Mouse (Mus musculus): ENCODE data around the gene Vav2.

Vav2 gene

DNA sequence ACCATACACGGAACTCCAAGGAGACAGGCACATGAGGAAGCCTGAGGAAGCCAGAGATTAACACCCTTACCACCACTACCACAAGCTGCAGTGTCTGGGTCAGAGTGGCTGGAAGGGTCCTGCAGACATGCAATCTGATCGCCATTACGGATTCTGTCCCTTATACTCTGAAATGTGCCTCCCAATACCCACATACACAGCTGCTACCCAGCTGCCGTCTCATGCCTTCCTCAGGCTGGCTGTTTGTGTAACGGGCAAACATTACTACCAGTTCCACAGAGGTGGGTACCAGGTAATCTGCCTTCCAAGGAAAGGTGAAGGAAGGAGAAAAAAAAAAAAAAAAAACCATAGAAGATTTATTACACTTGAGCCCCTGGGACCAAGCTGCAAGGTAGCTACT lies 110.7 kb downstream of the Vav2 start:
- no peak for DNase-seq (ENCODE audit: low spot score)

GRCm38 (mm10) chr2:27314269-27314668 lies 112.6 kb downstream of the Vav2 start:
- DNase-seq (ENCODE audit: low spot score) = no peak

- DNase-seq (ENCODE audit: low spot score) = no peak
Measured at GRCm38 (mm10) chr2:27312500-27312899, 114.3 kb downstream of the Vav2 start.

DNA sequence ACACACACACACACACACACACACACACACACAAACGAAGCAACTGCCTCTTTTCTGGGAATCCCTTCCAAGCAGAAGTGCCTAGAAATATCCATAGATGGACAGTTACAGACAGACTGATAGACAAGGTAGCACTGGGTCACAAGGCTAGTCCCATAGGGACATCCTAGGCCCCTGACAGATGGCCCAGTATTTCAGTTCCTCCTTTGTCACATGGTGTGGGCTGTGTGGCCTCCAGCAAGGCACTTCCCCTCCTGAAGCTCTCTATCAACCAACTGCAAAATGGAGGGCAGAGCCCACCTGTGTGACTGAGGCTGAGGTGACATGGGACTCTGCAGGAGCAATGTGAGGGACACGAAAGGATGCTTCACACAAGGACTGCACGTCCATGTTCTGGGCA lies 115.2 kb downstream of the Vav2 start:
- DNase-seq (ENCODE audit: low spot score) = no peak

- peak; percentile 72 for DNase-seq (ENCODE audit: low spot score)
Measured at GRCm38 (mm10) chr2:27310908-27311307, 115.9 kb downstream of the Vav2 start.

- no peak for DNase-seq (ENCODE audit: low spot score)
Measured at GRCm38 (mm10) chr2:27310221-27310620, 116.6 kb downstream of the Vav2 start.

GRCm38 (mm10) chr2:27306628-27307027 lies 120.2 kb downstream of the Vav2 start:
- DNase-seq (ENCODE audit: low spot score) = no peak

DNA sequence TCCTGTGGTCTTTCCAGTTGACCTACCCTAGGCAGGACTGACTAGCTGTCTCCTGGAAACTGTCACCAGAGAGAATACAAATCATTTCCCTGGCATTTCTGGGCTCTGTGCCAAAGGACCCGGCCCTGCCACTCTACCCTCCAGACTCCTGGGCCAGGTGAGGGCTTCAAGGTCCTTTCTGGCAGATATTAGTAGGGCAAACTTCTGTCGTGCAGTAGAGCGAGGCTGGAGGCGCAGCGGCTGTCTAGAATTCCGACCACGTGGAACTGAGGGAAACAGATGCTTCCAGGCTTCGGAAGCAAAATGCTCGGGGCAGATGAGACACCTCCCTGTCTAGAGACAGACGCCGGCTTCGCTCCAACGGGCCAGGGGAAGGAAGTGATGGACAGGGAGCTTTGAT lies 122.1 kb downstream of the Vav2 start:
- no peak for DNase-seq (ENCODE audit: low spot score)

GRCm38 (mm10) chr2:27304074-27304473 lies 122.8 kb downstream of the Vav2 start:
- no peak for DNase-seq (ENCODE audit: low spot score)

GRCm38 (mm10) chr2:27301444-27302111 lies 125.3 kb downstream of the Vav2 start:
- no peak for DNase-seq (ENCODE audit: low spot score)

- DNase-seq (ENCODE audit: low spot score) = peak; percentile 38
Measured at GRCm38 (mm10) chr2:27300725-27301443, 125.9 kb downstream of the Vav2 start.

DNA sequence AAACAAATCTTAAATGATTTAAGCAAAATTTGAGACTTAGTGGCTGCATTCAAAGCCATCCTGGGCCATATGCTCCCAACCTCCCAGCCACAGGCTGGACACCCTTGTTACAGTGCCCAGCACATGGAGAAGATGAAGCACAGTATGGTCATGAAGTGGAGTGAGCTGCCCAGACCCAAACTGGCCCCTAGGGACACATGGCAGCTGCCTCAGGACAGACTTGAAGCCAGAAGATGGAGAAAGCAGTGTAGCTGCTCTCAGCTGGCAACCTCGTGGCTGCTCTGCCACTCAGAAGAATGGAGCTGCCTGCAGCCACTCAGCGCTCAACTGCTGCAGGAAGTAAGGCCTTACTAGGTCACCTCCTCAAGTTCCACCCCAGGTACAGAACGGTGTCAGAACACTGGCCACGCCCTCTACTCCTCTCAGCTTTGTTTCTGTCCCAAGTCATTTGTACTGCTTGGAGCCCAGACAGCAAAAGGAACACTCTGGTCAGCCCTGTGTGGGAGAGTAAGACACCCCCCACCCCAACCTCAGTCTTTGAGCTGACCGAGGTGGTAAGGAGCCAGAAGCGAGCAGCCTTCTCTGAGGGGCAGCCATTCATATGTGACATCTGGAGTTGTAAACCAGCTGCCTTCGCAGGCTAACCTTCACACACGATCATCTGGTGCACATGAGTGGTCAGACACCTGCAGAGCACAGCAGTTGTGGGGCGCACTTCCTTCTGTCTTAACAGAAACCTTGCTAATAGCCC lies 130.0 kb downstream of the Vav2 start:
- DNase-seq (ENCODE audit: low spot score) = peak; percentile 68

GRCm38 (mm10) chr2:27294777-27295176 lies 132.1 kb downstream of the Vav2 start:
- no peak for DNase-seq (ENCODE audit: low spot score)

- DNase-seq (ENCODE audit: low spot score) = peak; percentile 85
Measured at GRCm38 (mm10) chr2:27289019-27289418, 137.8 kb downstream of the Vav2 start.

DNA sequence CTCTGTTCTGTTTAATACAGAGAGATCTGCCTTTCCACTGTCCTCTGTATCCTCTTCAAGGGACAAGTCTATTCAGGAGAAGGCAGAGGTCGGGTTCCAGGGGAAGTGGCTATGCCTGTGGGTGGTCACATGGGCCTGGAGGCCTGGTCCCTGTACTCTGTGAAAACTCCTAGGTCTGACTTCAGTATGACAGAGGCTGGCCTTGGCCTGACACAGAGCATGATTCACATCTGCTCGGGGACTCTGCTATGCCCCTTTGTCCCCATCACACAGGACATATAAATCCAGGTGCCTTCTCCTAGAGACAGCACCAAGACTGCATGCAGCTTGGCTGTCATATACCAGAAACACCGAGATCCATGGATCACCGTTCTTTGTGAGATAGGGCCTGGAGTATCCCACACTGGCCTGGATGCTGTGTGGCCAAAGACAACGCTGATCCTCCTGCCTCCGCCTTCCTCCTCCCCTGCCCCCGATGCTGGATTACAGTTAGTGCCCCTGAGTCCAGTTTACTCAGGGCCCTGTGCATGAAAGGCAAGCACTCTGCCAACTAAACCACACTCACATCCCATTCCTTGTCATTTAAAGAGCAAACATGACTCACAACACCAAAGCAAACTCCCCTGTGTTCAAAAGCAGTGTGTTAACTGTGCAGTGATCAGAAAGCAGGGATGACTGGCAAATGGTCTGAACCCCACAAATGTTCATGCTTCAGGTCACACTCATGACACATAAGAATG lies 139.7 kb downstream of the Vav2 start:
- no peak for DNase-seq (ENCODE audit: low spot score)

GRCm38 (mm10) chr2:27284441-27284840 lies 142.4 kb downstream of the Vav2 start:
- no peak for DNase-seq (ENCODE audit: low spot score)

DNA sequence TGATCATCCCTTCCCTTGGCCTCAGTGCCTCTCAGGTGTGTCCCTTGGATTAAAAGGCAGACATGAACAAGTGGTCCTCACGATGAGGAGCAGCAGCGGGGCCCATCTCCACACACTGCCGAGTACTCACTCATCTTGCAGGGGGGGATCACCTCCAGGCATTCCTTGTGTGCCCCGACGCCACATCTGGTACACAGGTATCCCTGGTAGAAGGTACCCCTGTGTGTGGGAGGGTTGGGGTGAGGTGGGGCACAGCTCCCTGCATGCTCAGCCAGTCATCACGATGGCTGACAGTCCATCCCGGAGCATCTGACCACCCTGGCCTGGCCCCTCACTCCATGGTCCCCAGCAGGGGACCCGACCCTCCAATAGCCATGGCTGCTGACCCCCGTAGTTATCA lies 145.1 kb downstream of the Vav2 start:
- DNase-seq (ENCODE audit: low spot score) = no peak

GRCm38 (mm10) chr2:27280920-27281611 lies 145.8 kb downstream of the Vav2 start:
- DNase-seq (ENCODE audit: low spot score) = peak; percentile 67

DNA sequence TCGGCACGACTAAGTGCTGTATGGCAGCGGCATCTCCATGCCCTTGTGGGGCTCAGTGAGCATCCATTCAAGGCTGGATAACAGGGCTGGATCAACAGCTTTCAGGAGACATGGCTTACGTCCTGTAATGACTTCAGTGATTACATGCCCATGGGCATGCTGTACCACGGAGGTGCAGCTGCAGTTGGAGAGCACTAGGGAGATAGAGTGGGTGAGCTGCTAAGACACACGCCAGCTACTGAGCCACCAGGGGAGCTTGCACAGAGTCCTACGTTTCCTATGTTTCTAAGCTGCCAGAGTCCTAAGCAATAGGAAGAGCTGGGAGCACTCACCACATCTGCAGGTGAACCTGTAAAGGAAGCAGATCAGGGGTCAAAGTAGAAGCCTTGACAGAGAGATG lies 148.0 kb downstream of the Vav2 start:
- DNase-seq (ENCODE audit: low spot score) = no peak

DNA sequence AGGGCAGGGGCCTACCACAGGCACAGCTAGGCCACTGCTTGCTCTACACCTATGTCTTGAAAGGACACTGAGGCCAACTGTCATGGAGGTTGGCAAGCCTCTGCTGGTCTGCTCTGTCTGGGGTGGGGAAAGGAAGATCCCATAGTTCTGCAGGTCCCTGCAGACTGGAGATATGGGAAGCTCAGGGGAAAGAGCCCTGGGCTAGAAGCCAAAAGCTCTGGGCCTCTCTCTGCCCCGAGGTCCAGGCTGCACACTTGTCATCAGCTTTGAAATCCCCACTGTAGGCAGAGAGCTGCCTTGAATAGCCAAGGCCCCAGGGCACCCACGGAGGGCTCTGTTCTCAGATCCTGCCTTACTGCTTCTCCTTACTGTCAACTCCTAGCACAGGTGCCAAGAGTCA lies 158.5 kb downstream of the Vav2 start:
- no peak for DNase-seq (ENCODE audit: low spot score)

- no peak for DNase-seq (ENCODE audit: low spot score)
Measured at GRCm38 (mm10) chr2:27265819-27266218, 161.0 kb downstream of the Vav2 start.

- DNase-seq (ENCODE audit: low spot score) = peak; percentile 49
Measured at GRCm38 (mm10) chr2:27262984-27263383, 163.8 kb downstream of the Vav2 start.
